ENCODE assay signal across 8 mouse cellular contexts in the genomic region with DNA sequence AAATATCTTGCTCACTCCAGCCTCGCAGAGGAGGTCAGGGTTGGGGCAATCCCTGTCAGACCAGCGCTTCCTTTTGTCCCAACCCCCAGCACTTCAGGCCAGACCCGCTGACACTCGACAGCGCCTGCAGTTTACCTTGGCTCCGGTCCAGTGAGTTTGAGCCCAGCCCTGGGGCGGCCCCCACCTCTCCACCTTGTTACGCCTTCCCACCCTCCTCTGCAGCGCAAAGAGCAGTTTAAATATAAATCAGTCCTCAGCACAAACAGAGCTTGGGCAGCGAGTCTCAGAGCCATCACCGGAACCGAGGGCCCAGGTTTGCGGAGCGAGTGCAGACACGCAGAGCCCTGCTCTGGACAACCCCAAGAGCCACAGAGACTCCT. TPM values are rescaled to one million over a fixed set of nuclear protein-coding genes. Genes with fewer than 3 reads are reported as not detected.
DNase-seq lines count a peak whose midpoint lies in the region; ATAC-seq and TF ChIP-seq lines count a peak whose summit lies in the region.

No protein-coding gene starts in this region.

- peak overlapping the region; percentile 42 for H3K4me3 ChIP-seq in left cerebral cortex, adult 2 months
- H3K4me3 ChIP-seq in embryonic facial prominence, embryonic 11.5 days (ENCODE audit: low read depth, low read length): peak overlapping the region; percentile 41
- peak overlapping the region; percentile 58 for H3K4me3 ChIP-seq in heart, embryonic 13.5 days
- H3K4me3 ChIP-seq in kidney, embryonic 15.5 days (replicated peaks): peak overlapping the region; percentile 51
- peak overlapping the region; percentile 56 for H3K4me3 ChIP-seq in lung, embryonic 16.5 days (ENCODE audit: low read length)
- H3K4me3 ChIP-seq in stomach, postnatal 0 days (ENCODE audit: low read depth, low read length): peak overlapping the region; percentile 51

- H3K9me3 ChIP-seq in embryonic facial prominence, embryonic 11.5 days (replicated peaks; ENCODE audit: control insufficient read depth, low read length): no peaks in the 10 kb centered on the region
- H3K9me3 ChIP-seq in heart, embryonic 13.5 days: no peaks in the 10 kb centered on the region
- no peaks in the 10 kb centered on the region for H3K9me3 ChIP-seq in kidney, embryonic 15.5 days (replicated peaks)
- no peaks in the 10 kb centered on the region for H3K9me3 ChIP-seq in lung, embryonic 16.5 days (ENCODE audit: control insufficient read depth, low read length)
- H3K9me3 ChIP-seq in stomach, postnatal 0 days (ENCODE audit: control insufficient read depth, low read length): no peaks in the 10 kb centered on the region

- peaks cover 3% of the 10 kb centered on the region; the same call in 1 of the 2 replicates for H3K27me3 ChIP-seq in embryonic facial prominence, embryonic 11.5 days (ENCODE audit: control insufficient read depth, insufficient read depth, low read length)
- peaks cover 5% of the 10 kb centered on the region for H3K27me3 ChIP-seq in heart, embryonic 13.5 days (replicated peaks)
- H3K27me3 ChIP-seq in kidney, embryonic 15.5 days: peaks cover 26% of the 10 kb centered on the region
- peaks cover 2% of the 10 kb centered on the region; the same call in 1 of the 2 replicates for H3K27me3 ChIP-seq in lung, embryonic 16.5 days (ENCODE audit: control insufficient read depth, insufficient read depth, low read depth, low read length)
- H3K27me3 ChIP-seq in stomach, postnatal 0 days (ENCODE audit: control insufficient read depth, insufficient read depth, low read length): no peaks in the 10 kb centered on the region

- no peaks in the 10 kb centered on the region for H3K36me3 ChIP-seq in embryonic facial prominence, embryonic 11.5 days (replicated peaks; ENCODE audit: control insufficient read depth, insufficient read depth, low read depth, low read length)
- no peaks in the 10 kb centered on the region for H3K36me3 ChIP-seq in heart, embryonic 13.5 days
- no peaks in the 10 kb centered on the region for H3K36me3 ChIP-seq in kidney, embryonic 15.5 days
- no peaks in the 10 kb centered on the region for H3K36me3 ChIP-seq in lung, embryonic 16.5 days (ENCODE audit: control insufficient read depth, insufficient read depth, low read length)
- no peaks in the 10 kb centered on the region for H3K36me3 ChIP-seq in stomach, postnatal 0 days (ENCODE audit: control insufficient read depth, insufficient read depth, low read length)

- H3K4me1 ChIP-seq in embryonic facial prominence, embryonic 11.5 days (ENCODE audit: control insufficient read depth, insufficient read depth, low read length): peaks cover 3% of the 10 kb centered on the region; the same call in 1 of the 2 replicates
- H3K4me1 ChIP-seq in heart, embryonic 13.5 days: peaks cover 58% of the 10 kb centered on the region
- H3K4me1 ChIP-seq in kidney, embryonic 15.5 days: peaks cover 19% of the 10 kb centered on the region
- H3K4me1 ChIP-seq in lung, embryonic 16.5 days (replicated peaks; ENCODE audit: control insufficient read depth, insufficient read depth, low read length): peaks cover 32% of the 10 kb centered on the region
- peaks cover 7% of the 10 kb centered on the region for H3K4me1 ChIP-seq in stomach, postnatal 0 days (replicated peaks; ENCODE audit: control insufficient read depth, insufficient read depth)

- H3K4me2 ChIP-seq in embryonic facial prominence, embryonic 11.5 days (ENCODE audit: low read depth, low read length): peak overlapping the region; percentile 95
- peak overlapping the region; percentile 93 for H3K4me2 ChIP-seq in heart, embryonic 13.5 days
- H3K4me2 ChIP-seq in kidney, embryonic 15.5 days: peak overlapping the region; percentile 96
- peak overlapping the region; percentile 66 for H3K4me2 ChIP-seq in lung, embryonic 16.5 days (ENCODE audit: low read depth, low read length)
- peak overlapping the region; percentile 91 for H3K4me2 ChIP-seq in stomach, postnatal 0 days (replicated peaks; ENCODE audit: low read depth)

- WGBS in embryonic facial prominence, embryonic 11.5 days: 2% methylated on average over 15 of the region's 15 CpGs
- under 1% methylated on average over 15 of the region's 15 CpGs for WGBS in heart, embryonic 13.5 days
- under 1% methylated on average over 15 of the region's 15 CpGs for WGBS in kidney, embryonic 15.5 days
- WGBS in lung, embryonic 16.5 days: under 1% methylated on average over 15 of the region's 15 CpGs
- WGBS in stomach, postnatal 0 days: 4% methylated on average over 15 of the region's 15 CpGs

- ATAC-seq in embryonic facial prominence, embryonic 11.5 days (replicated peaks; ENCODE audit: insufficient number of reproducible peaks, low FRiP score, low TSS enrichment, low read depth): peak; percentile 39
- peak; percentile 69; the same call in 1 of the 2 replicates for ATAC-seq in heart, embryonic 13.5 days (ENCODE audit: extremely low read depth, insufficient number of reproducible peaks, low FRiP score, low TSS enrichment)
- ATAC-seq in kidney, embryonic 15.5 days (replicated peaks; ENCODE audit: low FRiP score): peak; percentile 91
- peak; percentile 88 for ATAC-seq in lung, embryonic 16.5 days (ENCODE audit: low read depth)
- ATAC-seq in stomach, postnatal 0 days (ENCODE audit: low FRiP score, low TSS enrichment): peak; percentile 82

- peak in 1 of 2 experiments; percentile 13 for DNase-seq in left cerebral cortex, adult 2 months (ENCODE audit: extremely low spot score in 1 of 2, low spot score in 2 of 2)
- DNase-seq in left cerebral cortex, adult 11 months (ENCODE audit: low spot score): no peak
- DNase-seq in embryonic facial prominence, embryonic 11.5 days (ENCODE audit: low spot score): peak; percentile 58
- peak; percentile 85 for DNase-seq in stomach, postnatal 0 days (ENCODE audit: low spot score)
- no peak for DNase-seq in layer of hippocampus, postnatal 36 days

- intact Hi-C loops in left cerebral cortex, adult 2 months (cut with DNase I): no loop called here

- no peak for TF ChIP-seq EP300 in stomach, postnatal 0 days (optimal IDR thresholded peaks at IDR 0.05)

- no peak for TF ChIP-seq CTCF in left cerebral cortex, adult 2 months (IDR thresholded peaks at IDR 0.05)
- TF ChIP-seq CTCF in stomach, postnatal 0 days (IDR thresholded peaks at IDR 0.05; ENCODE audit: low read depth): peak; percentile 16

- H3K9ac ChIP-seq in embryonic facial prominence, embryonic 11.5 days (replicated peaks; ENCODE audit: low read length): peak overlapping the region; percentile 62
- H3K9ac ChIP-seq in heart, embryonic 13.5 days: peak overlapping the region; percentile 86
- H3K9ac ChIP-seq in kidney, embryonic 15.5 days: peak overlapping the region; percentile 60
- H3K9ac ChIP-seq in lung, embryonic 16.5 days (ENCODE audit: low read length): peak overlapping the region; percentile 76
- peak overlapping the region; percentile 64 for H3K9ac ChIP-seq in stomach, postnatal 0 days (ENCODE audit: low read length)

- no peak overlapping the region for H3K27ac ChIP-seq in left cerebral cortex, adult 2 months
- no peak overlapping the region; the same call in 1 of the 2 replicates for H3K27ac ChIP-seq in embryonic facial prominence, embryonic 11.5 days (replicated peaks; ENCODE audit: low read depth, low read length)
- peak overlapping the region; percentile 78 for H3K27ac ChIP-seq in heart, embryonic 13.5 days (replicated peaks)
- peak overlapping the region; percentile 82 for H3K27ac ChIP-seq in kidney, embryonic 15.5 days
- H3K27ac ChIP-seq in lung, embryonic 16.5 days (ENCODE audit: low read length): peak overlapping the region; percentile 92
- peak overlapping the region; percentile 84 for H3K27ac ChIP-seq in stomach, postnatal 0 days (replicated peaks)

RNA-seq across cellular contexts. Expression of gene Slco2a1, which starts 19.2 kb away (rescaled TPM):
- 1 to 10 TPM in 1 of 2 experiments, under 1 TPM in 1; 0.89 to 1.2 TPM for total RNA-seq in left cerebral cortex, adult 2 months (2021)
- 1.8 and 2.1 TPM in 2 replicates for polyA plus RNA-seq in embryonic facial prominence, embryonic 11.5 days (2014; fragmentation: Nextera tagmentation; extraction: Ambion mirVana)
- polyA plus RNA-seq in heart, embryonic 13.5 days (2015; fragmentation: Nextera tagmentation; extraction: Ambion mirVana): 5.7 and 7.2 TPM in 2 replicates
- polyA plus RNA-seq in kidney, embryonic 15.5 days (2015; fragmentation: Nextera tagmentation; extraction: Ambion mirVana): 4.6 and 5.6 TPM in 2 replicates
- polyA plus RNA-seq in lung, embryonic 16.5 days (2015; fragmentation: Nextera tagmentation; extraction: Ambion mirVana): 21.0 and 21.4 TPM in 2 replicates
- 22.1 and 22.3 TPM in 2 replicates for polyA plus RNA-seq in stomach, postnatal 0 days (2015; fragmentation: Nextera tagmentation; extraction: Ambion mirVana)
- total RNA-seq in layer of hippocampus, postnatal 36 days (2021): 1 to 10 TPM; 2.0 to 2.5 TPM

Comparison
In these comparisons a context has a peak if more than half of its experiments do, and no peak if none do; other contexts are left out.
1. DNase-seq: peak in embryonic facial prominence, embryonic 11.5 days (single experiment) and stomach, postnatal 0 days (single experiment); none in left cerebral cortex, adult 11 months (single experiment) and layer of hippocampus, postnatal 36 days (0 of 2).
2. H3K27ac ChIP-seq: peak in heart, embryonic 13.5 days (single experiment), kidney, embryonic 15.5 days (single experiment), lung, embryonic 16.5 days (single experiment) and stomach, postnatal 0 days (single experiment); none in left cerebral cortex, adult 2 months (single experiment) and embryonic facial prominence, embryonic 11.5 days (single experiment).
3. ATAC-seq: peak in every context shown above with its lines; median percentile 91 in kidney, embryonic 15.5 days; 88 in lung, embryonic 16.5 days; 82 in stomach, postnatal 0 days; 69 in heart, embryonic 13.5 days; 39 in embryonic facial prominence, embryonic 11.5 days.
4. Peak in every context shown above with its lines, with median percentiles within 50 percentile points of each other: H3K4me3 ChIP-seq, H3K4me2 ChIP-seq and H3K9ac ChIP-seq.